Mouse (Mus musculus) mouse embryonic stem cell (cell line): ENCODE results near the gene Nppa.

Experiments used
- in situ Hi-C, 2 experiments: fragments of 300-500 bp; cut with MboI; formaldehyde crosslinking; loops; 1 replicate in 1 of 2; 3 replicates in 1 of 2; pipeline ENCODE4 v1.14.3; 2019 to 2020; ENCODE audit warnings: low sequenced_read_pairs in 2 of 2, low pct_unique_long_range_greater_than_20kb in 1 of 2, mixed read lengths in 1 of 2; ENCODE audit not compliant: unreplicated experiment in 1 of 2

The Nppa gene

DNA sequence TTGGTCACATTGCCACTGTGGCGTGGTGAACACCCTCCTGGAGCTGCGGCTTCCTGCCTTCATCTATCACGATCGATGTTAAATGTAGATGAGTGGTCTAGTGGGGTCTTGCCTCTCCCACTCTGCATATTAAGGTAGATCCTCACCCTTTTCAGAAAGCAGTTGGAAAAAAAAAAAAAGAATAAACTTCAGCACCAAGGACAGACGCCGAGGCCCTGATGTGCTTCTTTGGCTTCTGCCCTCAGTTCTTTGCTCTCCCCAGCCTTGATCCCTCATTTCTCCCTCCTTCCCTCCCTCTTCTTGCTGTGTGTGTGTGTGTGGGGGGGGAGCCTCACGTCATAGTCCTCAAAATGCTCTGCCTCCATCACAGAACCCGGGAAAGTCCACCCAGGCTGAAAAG lies 1.3 kb downstream of the Nppa start:
- in situ Hi-C loops: loop anchor here in 1 of 2 experiments (5.0 kb wide), 1 partner anchor 45 kb away; no protein-coding TSS in a partner anchor

GRCm38 (mm10) chr4:148004361-148004760 lies 3.8 kb downstream of the Nppa start:
- in situ Hi-C loops: loop anchor here in 1 of 2 experiments (5.0 kb wide), 1 partner anchor 47 kb away; no protein-coding TSS in a partner anchor

GRCm38 (mm10) chr4:148008412-148008811 lies 7.9 kb downstream of the Nppa start:
- in situ Hi-C loops: no loop called here

DNA sequence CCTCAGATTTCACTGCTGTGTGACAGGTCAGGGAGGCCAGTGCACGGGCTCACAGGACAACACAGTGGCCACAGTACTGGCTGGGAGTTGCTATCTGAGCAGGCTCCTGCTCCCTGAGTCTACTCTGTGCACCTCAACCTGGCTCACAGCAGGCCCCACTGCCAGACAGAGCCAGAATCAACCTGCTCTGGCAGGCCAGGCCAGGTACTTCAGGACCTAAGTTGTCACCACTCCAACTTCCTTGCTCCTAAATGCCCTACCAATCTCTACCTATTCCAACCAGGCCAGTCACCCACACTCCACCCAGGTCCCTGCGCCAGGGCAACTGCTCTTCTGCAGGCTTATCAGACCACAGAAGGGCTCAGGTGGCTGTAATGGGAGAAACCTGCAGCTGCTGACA lies 9.1 kb downstream of the Nppa start:
- in situ Hi-C loops: loop anchor here in 1 of 2 experiments (5.0 kb wide), 1 partner anchor 47 kb away; no protein-coding TSS in a partner anchor

DNA sequence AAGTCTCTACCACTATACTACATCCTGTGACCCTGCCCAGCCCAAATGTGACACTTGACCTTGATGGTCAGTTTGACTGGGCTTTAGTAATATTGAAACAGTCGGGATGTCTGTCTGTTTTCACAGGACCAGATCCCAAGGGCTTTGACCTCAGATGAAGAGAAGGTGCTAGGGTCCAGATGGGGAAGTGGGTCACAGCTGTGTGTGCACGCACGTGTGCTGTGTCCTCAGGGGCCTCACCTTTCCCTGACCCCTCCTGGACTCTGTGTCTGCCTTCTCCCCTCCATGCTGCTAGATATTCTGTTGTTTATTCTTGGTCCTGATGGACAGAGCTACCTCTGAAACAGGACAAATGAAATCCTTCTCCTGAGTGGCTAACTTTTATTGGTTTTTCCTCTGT lies 10.8 kb downstream of the Nppa start:
- in situ Hi-C loops: loop anchor here in 1 of 2 experiments (5.0 kb wide), 1 partner anchor 49 kb away; no protein-coding TSS in a partner anchor

- in situ Hi-C loops: loop anchor here in 1 of 2 experiments (5.0 kb wide), 1 partner anchor 50 kb away; no protein-coding TSS in a partner anchor
Observed at GRCm38 (mm10) chr4:148012216-148012615, 11.7 kb downstream of the Nppa start.

DNA sequence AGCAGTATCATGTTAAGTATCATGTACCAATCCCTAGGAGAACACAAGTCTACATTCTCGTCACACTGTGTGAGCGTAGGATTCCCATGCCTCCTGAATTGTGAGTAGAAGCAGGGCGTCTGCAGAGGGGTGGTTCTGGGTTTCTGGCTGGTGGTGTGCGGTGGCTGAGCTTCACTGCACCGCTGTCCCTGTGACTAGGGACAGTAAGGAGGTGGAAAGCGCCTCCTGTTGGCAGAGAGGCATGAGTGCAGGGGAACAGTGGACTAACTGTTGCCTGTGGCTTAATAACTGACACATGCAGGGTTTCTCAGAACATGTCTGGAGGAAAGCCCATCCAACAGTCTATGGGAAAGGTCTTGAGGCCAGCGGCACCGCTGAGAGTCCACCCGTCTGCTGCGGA lies 14.9 kb downstream of the Nppa start:
- in situ Hi-C loops: no loop called here

GRCm38 (mm10) chr4:148016981-148017380 lies 16.5 kb downstream of the Nppa start:
- in situ Hi-C loops: no loop called here

DNA sequence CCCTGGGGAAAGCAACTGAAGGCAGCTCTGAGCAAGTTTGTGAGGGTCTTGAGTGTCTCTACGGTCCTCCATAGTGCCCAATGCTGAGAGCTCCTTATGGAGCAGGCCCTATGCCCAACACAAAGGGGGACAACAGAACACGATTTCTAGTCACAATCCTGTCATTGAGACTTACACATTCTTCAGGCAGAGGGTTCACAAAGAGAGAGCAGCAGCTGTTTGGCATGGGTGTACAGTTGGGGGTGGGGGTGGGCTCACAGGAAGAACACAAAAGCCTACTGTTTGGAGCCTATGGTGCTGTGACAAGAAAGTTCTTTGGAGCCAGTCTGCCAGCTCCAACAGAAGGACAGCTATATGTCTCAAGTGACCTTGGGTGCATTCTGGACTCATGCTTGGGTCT lies 17.9 kb downstream of the Nppa start:
- in situ Hi-C loops: no loop called here

DNA sequence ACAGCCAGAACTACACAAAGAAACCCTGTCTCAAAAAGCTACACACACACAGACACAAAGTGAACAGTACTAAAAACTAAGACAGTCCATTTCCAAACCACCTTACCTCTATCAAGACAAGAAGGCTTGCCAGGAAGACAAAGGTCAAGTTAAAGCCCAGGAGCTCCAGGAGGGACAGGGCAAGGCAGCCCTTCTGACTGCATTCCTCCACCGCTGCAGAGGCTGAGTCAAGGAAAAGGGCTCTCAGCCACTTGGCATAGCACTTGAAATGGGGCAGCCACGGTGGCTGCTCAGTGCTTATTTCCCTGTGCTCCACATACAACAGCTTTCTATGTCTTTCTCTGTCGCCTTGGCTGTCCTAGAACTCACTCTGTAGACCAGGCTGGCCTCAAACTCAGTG lies 23.5 kb downstream of the Nppa start:
- in situ Hi-C loops: no loop called here

DNA sequence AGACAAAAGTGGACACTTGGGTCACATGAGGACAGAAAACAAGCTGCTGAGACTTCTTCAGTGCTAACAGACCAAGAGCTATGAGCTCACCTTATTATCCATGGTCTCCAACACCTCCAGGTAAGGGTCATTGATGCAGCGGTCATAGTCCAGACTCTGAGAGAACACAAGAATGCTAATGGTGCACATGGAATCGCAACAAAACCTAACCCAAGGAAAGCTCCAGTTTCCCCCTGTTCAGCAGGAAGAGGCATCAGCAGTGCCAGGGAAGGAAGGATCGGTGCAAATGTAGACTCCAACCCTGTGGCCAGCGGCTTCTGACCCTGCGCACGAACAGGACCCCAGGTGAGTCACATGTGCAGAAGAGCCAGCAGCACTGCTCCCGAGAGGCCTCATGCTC lies 28.8 kb downstream of the Nppa start:
- in situ Hi-C loops: loop anchor here in 1 of 2 experiments (25.0 kb wide), 1 partner anchor 558 kb away; the partner anchor contains the start of gene Srm

DNA sequence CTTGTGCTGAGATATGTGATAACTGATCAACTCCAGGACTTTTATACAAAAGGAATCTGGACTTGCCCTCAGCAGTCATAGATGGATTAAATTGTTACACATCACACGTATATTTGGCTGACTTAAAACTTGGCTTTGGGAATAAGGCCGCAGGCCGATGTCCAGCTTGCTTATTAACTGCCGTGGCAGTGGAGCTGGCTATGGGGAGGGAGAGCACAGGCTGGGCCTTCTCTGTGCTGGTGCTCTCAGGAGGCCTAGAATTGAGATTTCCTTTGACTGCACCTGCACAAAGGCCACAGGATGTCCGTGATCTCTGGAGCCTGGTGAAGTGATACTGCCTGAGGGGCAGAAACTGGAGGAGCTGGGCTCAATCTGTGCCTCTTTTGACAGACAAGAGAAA lies 30.0 kb downstream of the Nppa start:
- in situ Hi-C loops: loop anchor here in 1 of 2 experiments (25.0 kb wide), 1 partner anchor 557 kb away; the partner anchor contains the start of gene Srm

DNA sequence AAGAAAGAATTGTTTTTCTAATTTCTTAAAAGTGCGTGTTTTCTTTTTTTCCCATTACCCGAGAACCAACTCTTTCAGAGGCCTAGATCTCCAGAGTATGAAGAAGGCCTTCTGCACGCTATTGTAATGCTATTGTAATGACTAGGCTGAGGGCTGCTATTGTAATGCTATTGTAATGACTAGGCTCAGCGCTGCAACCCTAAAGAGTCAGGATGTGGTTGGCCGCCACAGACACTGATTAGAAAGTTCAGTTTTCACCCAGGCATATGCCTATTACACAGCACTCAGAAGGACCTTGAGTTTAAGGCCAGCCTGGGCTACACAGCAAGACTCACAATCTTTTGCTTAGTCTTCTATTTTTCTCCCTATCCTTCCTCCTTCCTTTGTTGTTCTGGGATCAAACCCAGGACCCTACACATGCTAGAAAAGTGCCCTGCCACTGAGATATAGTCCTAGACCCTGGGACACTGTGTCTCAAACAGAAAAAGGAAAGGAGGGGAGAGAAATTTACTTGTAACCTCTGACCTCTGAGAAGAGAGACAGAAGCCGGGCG lies 33.4 kb downstream of the Nppa start:
- in situ Hi-C loops: loop anchor here in 1 of 2 experiments (25.0 kb wide), 1 partner anchor 553 kb away; the partner anchor contains the start of gene Srm

DNA sequence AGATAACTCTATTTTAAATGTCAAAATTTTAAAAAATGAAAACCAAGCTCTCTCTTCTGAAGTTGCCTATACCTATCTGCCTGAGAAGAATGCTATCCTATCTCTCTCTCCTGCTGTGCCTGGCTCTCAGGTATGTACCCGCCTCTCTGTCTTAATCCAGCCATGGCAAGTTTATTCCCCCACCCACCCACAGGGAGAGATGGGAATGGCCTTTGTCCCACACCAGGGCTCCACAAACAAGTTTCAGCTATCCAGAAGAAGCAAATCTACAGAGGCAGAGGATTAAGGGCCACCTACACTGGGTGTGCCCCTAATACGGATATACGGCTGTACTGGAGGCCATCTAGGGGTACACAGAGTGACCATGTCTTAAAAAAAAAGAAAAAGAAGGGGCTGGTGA lies 34.9 kb downstream of the Nppa start:
- in situ Hi-C loops: loop anchor here in 1 of 2 experiments (25.0 kb wide), 1 partner anchor 552 kb away; the partner anchor contains the start of gene Srm

DNA sequence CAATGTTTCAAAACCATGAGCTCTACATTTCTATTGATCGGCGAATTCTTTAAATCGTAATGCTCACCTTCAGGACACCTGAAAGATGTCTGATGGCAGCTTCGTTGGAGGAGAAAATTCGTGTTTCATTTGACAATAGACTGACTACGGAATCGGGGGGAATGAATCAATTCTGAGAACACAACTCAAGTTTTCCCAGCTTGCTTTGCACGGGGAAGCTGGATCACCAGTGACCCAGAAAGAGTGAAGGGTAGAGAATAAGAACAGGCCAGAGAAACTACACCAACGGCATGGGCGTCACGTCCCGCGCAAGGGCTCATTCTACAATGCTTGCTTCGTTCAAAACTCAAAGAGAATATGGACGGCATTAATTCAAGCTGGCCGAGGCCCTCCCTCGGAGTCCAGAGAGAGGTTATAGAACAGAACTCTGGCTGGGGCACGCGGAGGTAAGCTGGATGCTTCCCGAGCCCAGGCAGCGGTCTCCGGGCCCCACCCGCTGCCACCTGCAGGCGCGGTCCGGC lies 37.6 kb downstream of the Nppa start:
- in situ Hi-C loops: loop anchor here in 1 of 2 experiments (25.0 kb wide), 1 partner anchor 549 kb away; the partner anchor contains the start of gene Srm

GRCm38 (mm10) chr4:148038600-148039253 lies 38.2 kb downstream of the Nppa start, which contains the start of the genes Clcn6 and Mthfr:
Clcn6 (minus strand) TSS chr4:148038821.
Mthfr (plus strand) TSS chr4:148039077.
- in situ Hi-C loops: loop anchor here in 1 of 2 experiments (25.0 kb wide), 1 partner anchor 549 kb away; the partner anchor contains the start of gene Srm

- in situ Hi-C loops: loop anchor here in 1 of 2 experiments (25.0 kb wide), 1 partner anchor 548 kb away; the partner anchor contains the start of gene Srm
Observed at GRCm38 (mm10) chr4:148039254-148040028, 38.9 kb downstream of the Nppa start.
